Mouse (Mus musculus) intestine, embryonic 14.5 days (tissue): Measurements from ENCODE around the gene Rasgef1b. TPM values are rescaled to one million over a fixed set of nuclear protein-coding genes. Genes with fewer than 3 reads are reported as not detected.
A peak's percentile ranks its signal among the peaks of the same experiment; 100 is the strongest.

Experiments
- ATAC-seq: fragments of 200-750 bp; cut with Nextera tagmentation; replicated peaks from 2 replicates; pipeline ENCODE4 v1.8.0; 2017; ENCODE audit warnings: low read depth, moderate number of reproducible peaks, moderate TSS enrichment, moderate library complexity; ENCODE audit not compliant: low FRiP score, low TSS enrichment
- DNase-seq: peaks from one replicate; pipeline ENCODE4 v3.0.0-alpha.2; 2018; ENCODE audit warnings: low spot score
- H3K27ac ChIP-seq: fragments of 300-500 bp; sonication (generic); 2 replicates; pipeline ENCODE4 v1.5.1; 2014; ENCODE audit warnings: low read depth, mild to moderate bottlenecking, control low read depth
- H3K27me3 ChIP-seq: fragments of 300-500 bp; sonication (generic); replicated peaks from 2 replicates; pipeline ENCODE4 v1.6.1; 2014; ENCODE audit warnings: low read length, control low read depth; ENCODE audit not compliant: control insufficient read depth, insufficient read depth
- H3K36me3 ChIP-seq: fragments of 300-500 bp; sonication (generic); 2 replicates; pipeline ENCODE4 v1.6.1; 2014; ENCODE audit warnings: low read length, control low read depth; ENCODE audit not compliant: control insufficient read depth, insufficient read depth
- H3K4me1 ChIP-seq: fragments of 300-500 bp; sonication (generic); replicated peaks from 2 replicates; pipeline ENCODE4 v1.6.1; 2014; ENCODE audit warnings: low read length, control low read depth, mixed read lengths; ENCODE audit not compliant: control insufficient read depth, insufficient read depth
- H3K4me2 ChIP-seq: fragments of 300-500 bp; sonication (generic); 2 replicates; pipeline ENCODE4 v1.6.1; 2014; ENCODE audit warnings: low read length
- H3K4me3 ChIP-seq: fragments of 300-500 bp; sonication (generic); 2 replicates; pipeline ENCODE4 v1.5.1; 2014; ENCODE audit warnings: low read depth, low read length, control low read depth, mixed read lengths
- H3K9ac ChIP-seq: fragments of 300-500 bp; sonication (generic); 2 replicates; pipeline ENCODE4 v1.6.1; 2014; ENCODE audit warnings: mild to moderate bottlenecking, low read length
- H3K9me3 ChIP-seq: fragments of 300-500 bp; sonication (generic); 2 replicates; pipeline ENCODE4 v1.6.1; 2016; ENCODE audit warnings: low read length, control low read depth; ENCODE audit not compliant: control insufficient read depth
- WGBS: fragments of 180-500 bp; shearing (Covaris S2); extraction: QIAGEN DNeasy Blood & Tissue Kit; methylation state at CpG from one replicate; pipeline ENCODE4 v1.1.7; 2014; 5-methylcytosine and 5-hydroxymethylcytosine counted together
- polyA plus RNA-seq: library from polyadenylated mRNA; unstranded; fragments of >200 nt; fragmentation: Nextera tagmentation; extraction: Ambion mirVana; gene quantifications from 2 replicates; pipeline ENCODE4 v1.2.1, GENCODE M21; 2014

The Rasgef1b gene
- polyA plus RNA-seq, 1 experiment from 2014 or later: 13.0 TPM

DNA sequence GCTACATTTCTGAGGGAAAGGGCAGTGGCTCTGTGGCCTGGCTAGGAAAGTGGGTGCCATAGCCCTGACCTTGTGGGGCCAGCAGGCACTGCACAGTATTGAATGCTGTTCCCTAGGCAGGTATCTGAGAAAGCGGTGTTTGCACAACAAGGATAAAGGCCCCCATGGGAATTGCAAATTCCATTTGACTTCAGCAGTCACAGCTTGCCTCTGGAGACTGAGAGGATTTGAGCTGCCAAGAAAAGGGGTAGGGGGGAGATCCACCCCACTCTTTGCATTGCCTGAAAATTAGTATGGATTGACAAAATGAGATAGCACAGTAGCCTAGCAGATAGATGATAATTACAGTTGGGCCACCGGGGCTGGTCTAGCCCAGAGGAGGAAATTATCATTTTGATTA is 326.1 kb downstream of the Rasgef1b start:
- ATAC-seq: 0 out of 2 replicates have a peak, but pooled peaks have one; percentile 26
- WGBS: 45% methylated on average over 2 of the region's 2 CpGs

DNA sequence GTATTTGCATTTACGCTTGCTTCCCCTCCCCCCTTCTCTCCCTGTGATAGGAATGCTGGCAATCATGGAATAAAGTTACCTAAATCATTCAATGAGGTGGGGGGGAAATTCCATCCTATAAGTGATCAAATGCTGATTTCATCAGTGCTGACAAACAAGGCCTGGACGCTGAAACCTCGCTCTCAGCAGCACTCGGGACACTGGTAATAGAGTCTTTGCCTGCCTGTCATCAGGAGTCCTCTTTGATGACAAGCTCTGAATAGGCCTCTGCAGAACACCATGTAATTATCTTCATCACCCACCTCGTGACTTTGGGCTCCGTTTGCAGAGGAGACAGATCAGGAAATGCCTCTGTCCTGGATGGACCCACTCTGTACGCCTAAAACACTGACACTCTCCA is 326.6 kb downstream of the Rasgef1b start:
- DNase-seq: no peak
- Histone ChIP-seq H3K27ac (no peak overlapping the region), H3K4me2 (no peak overlapping the region), H3K36me3 (no peaks in the 10 kb centered on the region), H3K9ac (no peak overlapping the region), H3K4me1 (peaks cover 3% of the 10 kb centered on the region; the same call in 1 of the 2 replicates), H3K4me3 (no peak overlapping the region), H3K9me3 (no peaks in the 10 kb centered on the region), H3K27me3 (no peaks in the 10 kb centered on the region)
- no peak for ATAC-seq
- 37% methylated on average over 7 of the region's 7 CpGs for WGBS

More for the DNA sequence above, 326.1 kb downstream of the Rasgef1b start:
- H3K27ac ChIP-seq: no peak overlapping the region
- H3K4me2 ChIP-seq: no peak overlapping the region
- DNase-seq: no peak
- H3K9ac ChIP-seq: no peak overlapping the region
- H3K27me3 ChIP-seq: no peaks in the 10 kb centered on the region
- H3K4me1 ChIP-seq: peaks cover 3% of the 10 kb centered on the region; the same call in 1 of the 2 replicates
- no peaks in the 10 kb centered on the region for H3K9me3 ChIP-seq
- H3K4me3 ChIP-seq: no peak overlapping the region
- H3K36me3 ChIP-seq: no peaks in the 10 kb centered on the region

DNA sequence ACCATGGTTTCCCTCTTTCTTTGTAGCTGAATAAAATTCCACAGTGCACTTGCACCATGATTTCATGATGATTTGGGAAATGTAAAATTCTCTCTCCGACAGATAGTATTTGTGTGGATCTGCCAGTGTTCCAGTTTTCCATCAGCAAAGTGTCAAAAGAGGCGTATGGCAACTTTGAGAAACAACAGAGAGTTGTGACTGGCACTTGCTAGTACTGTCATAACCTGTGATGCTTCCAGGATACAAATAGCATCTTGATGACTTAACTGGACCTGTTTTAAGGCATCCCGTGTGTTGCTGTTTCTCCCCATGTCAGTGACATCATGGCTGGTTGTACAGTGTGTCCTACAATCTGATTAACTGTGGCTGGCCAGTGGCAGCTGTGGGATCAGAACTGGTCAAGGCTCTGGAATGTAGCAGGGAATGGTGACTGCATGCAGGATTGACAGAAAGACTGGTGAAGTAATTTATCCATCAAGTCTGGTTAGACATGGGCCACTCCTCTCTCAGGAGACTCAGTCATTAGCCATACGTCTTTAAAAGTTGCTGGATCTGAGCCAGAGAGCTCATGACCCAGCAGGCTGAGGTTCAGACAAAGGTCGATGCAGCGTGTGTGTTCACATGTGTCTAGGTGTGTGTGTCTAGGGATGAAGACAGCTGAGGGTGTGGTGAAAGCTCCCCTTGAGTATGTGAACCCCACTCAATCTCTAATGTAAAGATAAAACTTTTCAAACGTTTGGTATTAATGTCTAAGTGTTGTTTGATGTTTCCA is 328.8 kb downstream of the Rasgef1b start:
- Histone ChIP-seq H3K9ac (no peak overlapping the region), H3K4me1 (peaks cover 3% of the 10 kb centered on the region; the same call in 1 of the 2 replicates), H3K27me3 (no peaks in the 10 kb centered on the region), H3K4me3 (no peak overlapping the region), H3K4me2 (no peak overlapping the region), H3K27ac (no peak overlapping the region), H3K36me3 (no peaks in the 10 kb centered on the region), H3K9me3 (no peaks in the 10 kb centered on the region)
- DNase-seq (no peak), ATAC-seq (0 out of 2 replicates have a peak, but pooled peaks have one; percentile 26)
- WGBS: 45% methylated on average over 7 of the region's 7 CpGs

DNA sequence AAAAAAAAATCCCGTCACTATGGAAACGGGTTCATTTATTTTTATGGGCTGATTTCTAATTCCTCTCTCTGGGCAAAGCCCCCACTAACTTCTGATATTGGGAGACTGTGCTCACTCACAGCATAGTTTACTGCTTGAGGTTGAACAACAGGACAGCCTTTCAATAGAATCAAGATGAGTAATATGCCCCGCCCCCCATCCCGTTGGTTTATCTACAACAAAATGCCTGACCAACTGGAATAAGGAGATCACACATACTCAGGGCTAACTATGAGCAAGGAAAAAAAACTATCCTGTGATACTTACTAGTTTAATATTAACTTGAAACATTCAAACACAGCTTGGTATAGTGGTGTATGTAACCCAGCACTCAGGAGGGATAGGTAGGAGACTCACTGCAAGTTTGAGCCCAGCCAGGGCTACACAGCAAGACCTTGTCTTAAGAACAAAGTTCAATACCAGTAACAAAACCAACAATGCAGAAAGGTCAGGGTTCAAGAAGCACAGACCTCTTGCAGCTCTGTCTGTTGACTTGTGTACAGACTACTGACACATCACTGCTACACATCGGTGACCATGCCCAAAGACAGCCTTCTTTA is 330.3 kb downstream of the Rasgef1b start:
- Histone ChIP-seq H3K9me3 (no peaks in the 10 kb centered on the region), H3K9ac (no peak overlapping the region), H3K4me2 (no peak overlapping the region), H3K27me3 (no peaks in the 10 kb centered on the region), H3K36me3 (no peaks in the 10 kb centered on the region), H3K27ac (no peak overlapping the region), H3K4me3 (no peak overlapping the region), H3K4me1 (peaks cover 3% of the 10 kb centered on the region; the same call in 1 of the 2 replicates)
- no peak for ATAC-seq
- DNase-seq: no peak
- WGBS: 88% methylated on average over 5 of the region's 5 CpGs

DNA sequence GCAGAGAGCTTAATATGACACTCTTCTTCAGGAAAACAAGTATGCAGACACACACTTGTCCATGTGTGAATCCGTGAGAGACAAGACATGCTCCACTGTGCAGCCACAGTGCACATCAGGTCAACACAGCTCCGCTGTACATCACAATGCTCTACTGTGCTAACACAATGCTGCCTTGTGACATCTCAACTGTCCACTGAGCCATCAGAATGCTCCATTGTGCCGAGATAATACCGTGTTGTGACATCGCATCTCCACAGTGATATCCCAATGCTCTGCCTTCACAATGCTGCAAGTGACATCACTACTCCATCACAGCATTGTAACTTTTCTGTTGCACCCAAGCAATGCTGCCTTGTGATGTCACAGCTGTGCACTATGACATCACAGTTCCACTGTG is 334.3 kb downstream of the Rasgef1b start:
- Histone ChIP-seq H3K36me3 (no peaks in the 10 kb centered on the region), H3K9me3 (no peaks in the 10 kb centered on the region), H3K4me2 (no peak overlapping the region), H3K27me3 (no peaks in the 10 kb centered on the region), H3K4me3 (no peak overlapping the region), H3K4me1 (no peaks in the 10 kb centered on the region), H3K27ac (no peak overlapping the region), H3K9ac (no peak overlapping the region)
- no peak for ATAC-seq
- WGBS: 87% methylated on average over 5 of the region's 5 CpGs
- DNase-seq: no peak

DNA sequence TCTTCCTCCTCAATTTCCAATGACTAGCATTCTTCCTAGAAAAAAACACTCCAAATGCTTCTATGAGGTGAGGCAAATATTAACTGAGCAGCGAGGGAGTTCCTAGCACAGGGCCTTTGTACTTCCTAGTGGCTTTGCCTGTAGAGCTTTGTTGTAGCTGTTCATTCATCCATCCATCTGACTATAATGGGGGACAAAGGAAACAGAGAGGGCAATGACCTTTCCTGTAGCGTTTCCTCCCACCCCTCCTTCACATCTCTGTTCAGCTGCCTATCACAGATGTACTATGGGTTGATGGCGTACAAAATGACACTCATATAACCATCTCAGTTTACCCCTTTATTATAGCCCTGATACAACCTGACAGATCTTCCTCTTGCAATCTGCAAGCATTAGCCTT is 337.3 kb downstream of the Rasgef1b start:
- H3K9ac ChIP-seq: no peak overlapping the region
- H3K4me2 ChIP-seq: no peak overlapping the region
- no peak overlapping the region for H3K4me3 ChIP-seq
- H3K36me3 ChIP-seq: no peaks in the 10 kb centered on the region
- H3K27me3 ChIP-seq: no peaks in the 10 kb centered on the region
- H3K9me3 ChIP-seq: no peaks in the 10 kb centered on the region
- H3K27ac ChIP-seq: no peak overlapping the region
- no peak for DNase-seq
- no peaks in the 10 kb centered on the region for H3K4me1 ChIP-seq
- 78% methylated on average over 3 of the region's 3 CpGs for WGBS
- ATAC-seq: no peak

DNA sequence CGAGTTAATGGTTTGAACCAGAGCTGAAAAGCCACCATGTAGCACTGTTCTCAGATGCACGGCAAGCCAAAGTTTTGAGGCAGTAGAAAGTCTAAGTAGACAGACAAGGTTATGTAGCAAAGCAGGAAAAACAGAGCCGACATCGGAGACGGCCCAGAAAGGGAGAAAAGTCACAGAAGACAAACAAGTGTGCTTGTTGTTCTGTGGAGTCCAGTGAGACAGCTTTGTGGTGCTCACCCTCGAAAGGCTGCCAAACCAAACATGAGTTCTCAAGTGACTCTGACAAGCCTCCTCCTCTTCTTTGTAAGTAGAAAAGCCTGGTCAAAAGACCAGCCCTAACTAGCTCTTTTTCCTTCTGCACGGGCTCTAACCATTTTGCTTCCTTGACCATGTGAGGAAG is 338.1 kb downstream of the Rasgef1b start:
- DNase-seq (no peak), ATAC-seq (no peak)
- 61% methylated on average over 7 of the region's 7 CpGs for WGBS

DNA sequence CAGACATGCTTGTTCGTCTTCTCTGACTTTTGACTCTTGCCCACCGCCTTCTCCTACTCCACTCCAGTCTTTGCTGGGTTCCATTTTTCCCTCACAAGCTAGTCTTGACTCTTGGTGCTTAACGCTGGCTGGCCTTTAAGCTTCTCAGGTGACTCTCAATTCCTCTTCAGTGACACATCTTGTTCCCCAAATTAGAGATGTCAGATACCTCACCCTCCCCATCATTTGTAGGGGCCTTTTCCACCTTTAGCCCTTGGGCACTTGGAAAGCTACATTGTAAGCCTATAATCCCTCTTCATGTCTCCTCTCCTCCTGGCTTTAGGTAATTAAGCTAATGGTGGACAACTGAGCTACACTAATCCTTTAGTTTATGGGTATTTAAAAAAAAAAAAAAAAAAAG is 338.6 kb downstream of the Rasgef1b start:
- ATAC-seq (no peak), DNase-seq (no peak)
- WGBS: 77% methylated on average over 3 of the region's 3 CpGs
- no peaks in the 10 kb centered on the region for H3K36me3 ChIP-seq
- no peak overlapping the region for H3K27ac ChIP-seq
- no peaks in the 10 kb centered on the region for H3K4me1 ChIP-seq
- H3K9me3 ChIP-seq: no peaks in the 10 kb centered on the region
- no peak overlapping the region for H3K4me3 ChIP-seq
- no peaks in the 10 kb centered on the region for H3K27me3 ChIP-seq
- no peak overlapping the region for H3K9ac ChIP-seq
- H3K4me2 ChIP-seq: no peak overlapping the region

More for the DNA sequence above, 338.1 kb downstream of the Rasgef1b start:
- H3K4me3 ChIP-seq: no peak overlapping the region
- no peaks in the 10 kb centered on the region for H3K27me3 ChIP-seq
- no peak overlapping the region for H3K4me2 ChIP-seq
- H3K9ac ChIP-seq: no peak overlapping the region
- no peaks in the 10 kb centered on the region for H3K9me3 ChIP-seq
- no peak overlapping the region for H3K27ac ChIP-seq
- H3K4me1 ChIP-seq: no peaks in the 10 kb centered on the region
- H3K36me3 ChIP-seq: no peaks in the 10 kb centered on the region
